Mouse (Mus musculus) layer of hippocampus, adult 9-10 months (tissue): ENCODE data around the gene Myrf.

Source experiments
- DNase-seq: peaks from one replicate; pipeline ENCODE4 v3.0.0; 2022; ENCODE audit warnings: low spot score

Myrf gene

DNA sequence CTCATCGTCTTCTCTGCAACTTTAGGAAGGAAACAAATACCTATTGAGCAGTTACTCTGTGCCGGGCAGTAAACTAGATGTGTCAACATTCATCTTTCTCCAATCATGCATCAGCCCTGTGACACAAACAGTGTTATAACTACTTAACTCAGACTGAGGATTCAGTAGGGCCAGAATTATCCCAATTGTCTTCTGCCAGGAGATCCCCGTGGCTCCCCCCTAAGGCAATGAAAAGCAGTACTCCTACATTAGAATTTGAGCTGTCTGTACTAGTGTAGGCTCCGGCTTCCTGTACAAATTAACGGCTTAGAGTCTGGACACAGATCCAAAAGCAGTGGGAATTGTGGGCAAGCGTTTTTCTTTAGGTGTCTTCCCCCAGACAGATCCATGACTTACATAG, 35.5 kb downstream of the Myrf start:
- DNase-seq, result no peak

DNA sequence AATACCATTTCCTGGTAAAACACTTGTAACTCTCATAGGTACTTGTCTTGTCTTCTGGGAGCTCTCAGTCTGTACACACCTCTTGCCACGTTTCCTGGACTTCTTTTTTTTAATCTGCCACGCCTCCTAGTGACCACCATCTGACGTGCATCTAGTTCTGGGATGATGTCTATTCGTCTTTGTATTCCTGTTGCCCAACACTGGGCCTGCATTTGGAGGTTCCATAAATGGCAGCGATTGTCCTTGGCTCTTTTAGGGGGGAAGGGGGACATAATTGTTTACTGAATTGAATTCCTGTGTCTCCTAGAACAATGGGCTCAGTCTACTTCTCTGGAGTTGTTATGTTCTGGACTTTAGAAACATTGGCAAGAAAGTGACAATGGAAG, 35.9 kb downstream of the Myrf start:
- DNase-seq, result peak; percentile 63

DNA sequence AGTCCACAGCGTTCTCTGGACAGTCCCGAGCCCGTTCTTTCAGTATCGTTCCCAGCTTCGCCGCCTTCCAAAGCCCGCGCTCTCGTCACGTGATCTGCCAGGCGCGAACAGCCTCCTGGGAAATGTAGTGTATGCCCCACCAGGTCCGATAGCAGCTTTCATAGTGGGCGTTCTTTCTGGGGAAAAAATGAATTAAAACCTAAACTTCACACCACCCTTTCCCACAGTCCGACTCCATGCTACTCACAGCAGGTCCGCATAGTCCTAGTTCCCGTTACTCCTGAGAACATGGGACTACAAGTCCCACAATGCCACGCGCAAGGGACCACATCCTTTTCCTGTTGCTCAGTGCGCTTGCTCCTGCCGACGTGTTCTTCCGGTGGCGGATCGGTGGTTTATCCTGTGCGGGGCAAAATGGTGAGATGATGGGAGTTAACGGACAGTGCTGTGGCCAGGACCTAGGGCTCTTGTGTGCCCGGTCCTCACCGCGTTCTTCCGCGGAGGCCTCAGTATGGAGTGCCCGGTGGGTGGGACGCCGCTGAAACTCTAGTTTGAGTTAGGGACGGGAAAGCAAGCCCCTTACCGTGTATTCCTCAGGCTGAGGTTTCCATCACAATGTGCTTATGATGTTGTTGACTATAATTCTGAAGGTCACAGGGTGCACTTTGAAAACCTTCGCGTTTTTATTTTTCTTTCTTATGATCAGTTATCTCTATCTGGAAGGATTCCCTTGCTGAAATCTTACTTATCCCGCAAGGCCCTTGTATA, 36.5 kb downstream of the Myrf start, which contains the start of the genes Tmem258 and Fen1:
TSS of gene Tmem258 (plus strand) at position 167 of the 768 bp plus-strand sequence.
TSS of gene Fen1 (minus strand) at position 322 of the 768 bp plus-strand sequence.
- DNase-seq, result peak; percentile 98

DNA sequence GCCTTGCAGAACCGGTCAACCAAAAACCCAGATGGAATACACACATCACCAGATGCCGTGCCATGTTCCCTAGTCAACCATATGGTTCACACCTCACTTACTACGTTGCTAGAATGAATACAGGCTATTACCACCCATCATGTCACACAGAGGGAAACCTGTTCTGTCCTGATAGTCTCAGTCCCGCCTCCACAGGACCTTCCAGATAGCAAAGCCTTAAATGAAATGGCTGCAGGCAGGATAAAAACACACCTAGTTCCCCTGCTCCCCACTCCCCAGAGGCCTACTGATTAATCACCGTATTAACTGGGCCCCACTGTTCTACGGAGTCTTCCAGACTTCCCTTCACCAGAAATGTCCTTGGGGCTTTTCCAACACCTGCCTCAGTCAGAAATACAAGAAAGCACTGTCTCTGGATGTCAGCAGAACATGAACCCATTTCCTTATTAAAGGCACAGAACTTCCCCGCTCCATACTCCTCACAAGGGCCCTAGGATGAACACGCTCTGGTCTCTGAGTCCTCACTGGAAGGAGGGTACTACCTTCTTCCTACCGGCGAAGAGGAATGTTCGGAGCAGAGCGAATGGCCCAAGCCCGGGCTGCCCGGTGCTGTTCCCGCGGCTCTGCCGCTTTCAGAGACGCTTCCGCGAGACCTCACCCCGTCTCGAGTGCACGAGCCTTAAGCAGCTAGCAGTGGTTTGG, 37.3 kb downstream of the Myrf start:
- no peak for DNase-seq

DNA sequence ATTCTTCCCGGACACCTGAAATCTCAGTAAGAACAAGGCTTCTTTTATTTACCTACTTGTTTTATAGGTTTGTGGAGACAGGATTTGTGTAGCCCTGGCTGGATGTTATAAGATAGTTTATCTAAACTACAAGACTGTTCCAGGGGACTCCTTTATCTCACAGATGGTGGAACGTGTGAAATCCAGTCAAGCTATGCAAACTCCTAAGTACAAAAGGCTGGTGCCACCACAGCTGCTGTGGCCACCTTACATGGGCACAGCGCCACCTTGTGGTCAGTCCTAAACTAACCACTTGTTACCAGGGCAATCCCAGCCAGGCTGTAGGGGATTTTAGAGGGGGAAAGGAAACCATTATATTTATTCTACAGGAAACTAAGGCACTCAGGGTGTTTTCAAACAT, 41.8 kb downstream of the Myrf start:
- no peak for DNase-seq

DNA sequence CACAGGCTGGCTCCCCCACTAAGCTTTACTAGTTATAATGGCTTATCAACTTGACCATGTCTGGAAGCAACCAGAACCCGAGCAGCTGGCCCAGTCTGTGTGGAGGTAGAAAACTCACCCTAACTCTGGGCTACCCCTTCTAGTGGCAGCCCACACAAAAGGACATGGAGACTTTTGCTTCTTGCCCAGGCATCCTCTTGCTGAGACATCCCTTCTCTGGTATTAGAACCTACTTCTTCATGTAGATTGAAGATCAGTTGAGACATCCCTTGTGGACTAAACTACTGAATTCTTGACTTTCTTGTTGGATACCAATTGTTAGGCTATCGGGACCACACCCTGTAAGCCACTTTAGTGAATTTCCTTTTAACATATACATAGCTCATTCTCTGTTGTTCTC, 42.3 kb downstream of the Myrf start:
- DNase-seq, result no peak

DNA sequence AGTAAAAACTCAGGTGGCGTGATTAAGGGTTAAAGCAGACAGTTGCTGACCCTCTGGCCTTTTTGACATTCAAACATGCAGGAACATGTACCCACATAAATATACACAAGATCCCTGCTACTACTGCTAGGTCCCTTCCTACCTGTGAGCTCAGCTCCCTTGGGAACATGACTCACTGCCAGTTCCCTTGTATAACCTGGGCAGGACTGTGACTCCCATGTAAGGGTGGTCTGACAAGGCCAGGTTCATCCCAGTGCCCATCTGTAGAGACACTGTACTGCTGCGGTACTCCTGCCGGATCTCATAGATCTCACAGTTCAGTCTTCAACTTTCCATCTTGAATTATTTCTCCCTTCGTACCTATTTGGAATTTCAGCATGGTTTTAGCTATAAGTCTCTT, 43.4 kb downstream of the Myrf start:
- no peak for DNase-seq

DNA sequence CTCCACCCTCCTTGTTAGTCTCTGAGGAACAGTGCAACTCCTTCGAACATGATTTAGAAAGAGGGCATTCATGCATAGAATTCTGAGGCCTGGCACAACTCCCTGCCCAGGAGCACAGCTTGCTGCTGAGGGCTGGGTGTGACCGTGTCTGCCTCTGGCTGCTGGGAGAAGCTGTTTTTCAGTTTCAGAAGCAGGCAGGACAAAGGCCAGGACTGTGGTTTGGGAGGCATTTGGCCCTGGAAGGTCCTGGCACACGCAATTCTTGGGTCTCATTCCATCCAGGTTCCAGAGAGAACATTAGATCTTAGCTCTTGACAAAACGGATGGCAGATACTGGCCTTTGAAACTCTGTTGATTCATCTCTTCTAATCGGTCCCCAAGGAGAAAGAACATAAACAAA, 45.3 kb downstream of the Myrf start:
- no peak for DNase-seq

DNA sequence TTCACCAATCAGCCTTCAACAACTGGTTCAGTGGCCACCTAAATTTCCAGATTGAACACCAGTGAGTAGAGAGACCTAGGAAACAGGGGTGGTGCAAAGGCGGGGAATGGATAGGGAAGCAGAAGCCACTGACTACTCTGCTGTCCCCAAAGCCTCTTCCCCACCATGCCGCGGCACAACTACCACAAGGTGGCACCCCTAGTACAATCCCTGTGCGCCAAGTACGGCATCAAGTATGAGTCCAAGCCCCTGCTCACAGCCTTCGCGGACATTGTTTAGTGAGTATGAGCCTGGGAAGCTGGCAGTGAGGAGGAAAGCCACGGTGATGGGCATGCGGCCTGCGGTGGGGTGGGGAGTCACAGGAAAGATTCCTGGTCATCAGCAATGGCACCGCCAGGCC, 46.2 kb downstream of the Myrf start:
- DNase-seq, result no peak

DNA sequence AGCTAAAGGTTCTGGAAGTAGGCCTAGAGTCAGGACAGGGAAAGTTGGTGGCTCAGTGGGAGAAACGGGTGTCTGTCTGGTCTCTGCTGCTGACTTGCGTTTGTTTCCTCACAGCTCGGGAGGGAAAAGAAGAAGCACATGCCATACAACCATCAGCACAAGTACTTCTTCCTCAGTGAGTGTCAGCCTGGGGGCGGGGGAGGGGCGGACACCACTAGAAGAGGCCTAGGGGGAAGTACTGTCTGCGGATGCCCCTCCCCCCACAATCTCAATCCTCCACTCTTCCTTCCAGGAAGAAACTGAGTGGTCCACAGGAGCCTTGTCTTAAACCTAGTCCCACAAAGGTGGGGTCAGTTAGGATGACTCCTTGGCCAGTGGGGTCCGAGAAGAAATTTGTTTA, 49.2 kb downstream of the Myrf start:
- DNase-seq, result no peak

DNA sequence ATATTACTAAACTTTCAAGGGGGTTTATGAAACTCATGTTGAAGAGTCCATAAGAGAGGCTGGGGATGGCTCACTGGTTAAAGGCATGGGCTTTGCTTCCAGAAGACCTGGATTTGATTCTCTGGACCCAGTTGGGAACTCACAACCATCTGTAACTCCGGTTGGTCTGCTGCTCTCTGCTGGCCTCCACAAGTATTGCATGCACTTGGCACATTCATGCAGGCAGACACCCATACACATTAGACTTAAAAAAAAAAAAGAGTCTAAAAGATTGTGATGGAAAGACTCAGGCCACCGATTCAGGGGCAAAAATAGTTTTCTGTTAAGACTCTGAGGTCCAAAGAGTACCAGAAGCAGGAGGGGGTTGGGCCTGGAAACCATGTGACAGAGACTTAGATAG, 49.8 kb downstream of the Myrf start:
- peak; percentile 74 for DNase-seq

DNA sequence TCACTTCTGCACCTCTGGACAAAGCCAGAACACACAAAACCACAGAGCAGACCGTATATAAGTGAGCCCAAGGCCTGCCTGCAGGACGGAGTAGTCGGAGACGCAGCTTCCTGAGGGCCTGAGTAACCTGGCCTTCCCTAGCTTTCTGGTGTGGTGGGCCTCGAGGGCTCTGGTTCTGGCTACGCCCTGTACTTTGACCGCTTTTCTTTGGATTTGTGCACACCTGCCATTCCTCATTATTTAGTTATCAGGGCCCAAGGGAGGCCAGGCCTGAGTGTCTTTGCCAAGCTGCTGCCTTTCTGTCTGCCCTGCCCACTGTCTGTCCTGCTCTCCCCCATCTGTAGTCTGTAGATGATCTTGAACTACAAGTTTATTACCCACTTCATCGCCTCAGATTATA, 50.6 kb downstream of the Myrf start:
- no peak for DNase-seq

DNA sequence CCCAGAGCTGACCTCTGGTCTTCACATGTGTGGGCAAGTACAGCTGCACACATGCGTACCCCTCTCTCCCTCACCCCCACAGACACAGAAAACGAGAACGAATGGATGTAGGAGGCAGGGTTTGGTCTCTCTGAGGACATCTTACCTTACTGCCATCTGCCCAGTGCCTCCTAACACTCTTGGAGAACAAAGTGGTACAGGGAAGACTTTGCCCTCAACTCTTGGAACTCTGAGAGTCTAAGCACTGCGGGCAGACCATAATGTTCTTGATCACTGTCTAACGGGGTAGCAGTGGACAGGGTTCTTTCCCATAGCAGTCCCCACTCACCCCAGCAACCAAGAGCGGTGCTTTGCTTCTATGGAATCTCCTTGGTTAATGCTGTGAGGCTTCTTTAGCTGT, 51.5 kb downstream of the Myrf start:
- no peak for DNase-seq

DNA sequence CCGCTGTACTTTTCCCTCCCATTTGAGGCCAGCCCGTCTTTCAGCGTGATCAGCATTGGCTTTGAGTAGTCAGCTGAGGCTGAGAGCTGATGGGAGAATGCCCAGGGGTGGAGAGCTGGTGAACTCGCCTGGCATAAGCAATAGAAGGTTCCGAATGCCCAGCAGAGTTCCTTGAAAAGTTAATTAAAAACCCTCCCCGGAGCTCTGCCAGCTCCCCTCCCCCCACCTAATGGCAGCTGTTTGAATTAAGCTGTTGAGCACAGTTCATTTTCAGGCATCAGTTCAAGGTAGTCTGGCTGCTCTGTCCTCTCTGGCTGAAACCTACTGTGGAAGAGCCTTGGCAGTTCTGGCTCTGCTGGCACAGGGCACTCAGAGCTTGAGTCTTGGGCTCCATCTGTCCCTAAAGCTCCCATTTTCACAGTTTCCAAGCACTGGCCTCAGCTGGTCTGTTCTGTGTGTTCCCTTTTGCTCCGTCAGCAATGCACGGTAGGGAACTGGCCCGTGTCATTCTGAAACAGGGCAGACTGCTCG, 52.2 kb downstream of the Myrf start:
- DNase-seq, result no peak

DNA sequence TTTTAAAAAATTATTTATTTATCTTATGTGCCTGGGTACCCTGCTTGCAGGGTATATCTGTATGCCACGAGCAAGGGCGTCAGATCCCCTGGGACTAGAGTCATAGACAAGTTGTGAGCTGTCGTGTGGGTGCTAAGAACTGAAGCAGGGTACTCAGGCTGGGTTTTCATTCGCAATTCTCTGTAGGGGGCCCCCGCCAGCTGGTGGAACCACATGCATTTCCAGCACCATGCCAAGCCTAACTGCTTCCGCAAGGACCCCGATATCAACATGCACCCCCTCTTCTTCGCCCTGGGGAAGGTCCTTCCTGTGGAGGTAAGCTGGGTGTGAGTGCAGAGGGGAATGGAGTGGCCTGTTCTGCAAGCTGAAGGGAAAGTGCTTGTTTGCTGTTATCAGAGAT, 54.0 kb downstream of the Myrf start:
- no peak for DNase-seq

DNA sequence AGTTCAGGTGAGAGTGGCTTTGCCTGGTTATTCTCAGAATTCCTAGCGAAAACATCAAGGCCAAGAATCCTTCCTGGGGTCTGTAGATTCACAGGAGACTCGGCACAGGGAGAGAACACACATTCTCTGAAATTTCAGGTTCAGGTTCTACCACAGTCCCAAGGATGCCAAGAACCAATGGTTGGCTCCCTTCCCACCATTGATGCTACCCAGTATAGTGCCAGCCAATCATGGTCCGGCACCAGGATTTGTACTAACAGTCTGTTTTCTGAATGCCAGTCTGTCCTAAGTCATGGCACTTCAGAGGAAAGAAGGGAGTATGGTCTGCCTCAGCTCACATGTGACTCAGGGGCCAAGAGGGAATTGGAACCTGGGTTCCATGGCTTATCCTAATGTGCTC, 54.7 kb downstream of the Myrf start:
- no peak for DNase-seq

DNA sequence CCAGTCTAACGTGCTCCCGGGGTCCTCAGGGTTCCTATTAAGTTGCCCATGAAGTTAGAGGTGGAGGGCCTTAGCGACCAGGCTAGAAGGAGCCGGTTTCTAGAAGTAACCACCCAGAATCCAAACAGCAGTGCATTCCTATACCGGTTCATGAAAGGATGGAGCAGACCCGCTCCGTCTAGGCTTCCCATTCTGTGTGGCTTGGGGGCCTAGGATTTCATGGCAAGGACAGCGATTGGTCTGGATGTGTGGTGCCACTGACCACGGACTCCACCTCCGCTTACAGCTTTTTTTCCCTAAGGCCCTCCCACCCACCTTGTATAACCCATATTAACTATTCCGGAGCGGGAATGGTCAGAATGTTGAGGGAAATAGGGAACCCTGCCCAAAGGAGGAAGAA, 56.5 kb downstream of the Myrf start:
- DNase-seq, result no peak

DNA sequence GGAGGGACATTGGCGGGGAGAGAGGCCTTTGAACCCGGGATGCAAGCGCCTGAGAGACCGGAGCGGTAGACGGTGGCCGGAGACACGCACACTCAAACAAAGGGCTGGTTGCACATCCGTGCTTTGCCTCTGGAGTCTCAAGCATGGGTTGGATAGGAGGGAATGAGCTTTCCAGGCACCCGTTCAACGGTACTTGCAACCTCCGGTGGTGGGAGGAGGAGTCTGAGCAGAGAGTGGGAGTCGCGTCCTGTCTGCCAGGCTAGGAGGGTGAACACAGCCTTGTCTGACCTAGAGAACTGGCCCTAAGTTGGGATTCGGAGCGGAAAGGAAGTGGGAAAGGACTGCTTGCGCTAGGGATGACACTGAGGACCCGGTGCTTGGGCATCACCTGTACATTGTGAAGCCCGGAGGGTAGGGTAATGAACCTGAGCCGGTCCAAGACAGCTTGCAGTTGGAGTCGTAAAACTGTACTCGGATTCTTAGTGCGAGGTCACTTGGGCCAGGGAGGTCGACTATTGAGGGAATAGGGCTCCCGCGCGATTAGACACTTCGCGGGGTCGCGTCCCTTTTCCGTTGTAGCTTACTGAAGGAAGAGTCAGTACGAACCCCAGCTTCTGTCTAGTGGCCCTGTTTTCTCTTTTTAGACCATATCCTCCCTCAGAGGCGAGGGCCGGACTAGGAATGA, 57.1 kb downstream of the Myrf start:
- no peak for DNase-seq

DNA sequence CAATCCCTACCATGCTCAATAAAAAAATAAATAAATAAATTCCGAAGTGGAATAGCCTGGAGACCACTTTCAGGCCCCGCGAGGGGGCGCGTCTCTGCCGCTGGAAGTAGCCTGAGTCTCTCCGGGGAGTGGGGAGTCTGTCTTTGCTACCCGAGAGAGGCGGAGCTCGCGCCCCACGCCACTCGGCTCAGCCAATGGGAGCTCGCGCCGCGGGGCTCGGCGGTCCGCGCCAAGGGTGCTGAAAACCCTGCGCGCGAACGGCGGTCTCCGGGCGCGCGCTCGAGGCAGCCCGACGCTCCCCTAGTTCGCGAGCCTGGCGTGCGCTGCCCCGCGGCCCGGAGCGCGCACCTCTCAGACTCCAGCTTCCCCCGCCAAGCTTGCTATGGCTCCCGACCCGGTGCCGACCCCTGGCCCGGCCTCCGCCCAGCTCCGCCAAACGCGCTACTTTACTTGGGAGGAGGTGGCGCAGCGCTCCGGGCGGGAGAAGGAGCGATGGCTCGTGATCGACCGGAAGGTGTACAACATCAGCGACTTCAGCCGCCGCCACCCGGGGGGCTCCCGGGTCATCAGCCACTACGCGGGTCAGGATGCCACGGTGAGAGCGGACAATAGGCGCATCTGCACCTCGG, 57.8 kb downstream of the Myrf start, which contains the start of gene Fads1:
TSS of gene Fads1 (plus strand) at position 219 of the 629 bp plus-strand sequence.
- DNase-seq, result peak; percentile 79

DNA sequence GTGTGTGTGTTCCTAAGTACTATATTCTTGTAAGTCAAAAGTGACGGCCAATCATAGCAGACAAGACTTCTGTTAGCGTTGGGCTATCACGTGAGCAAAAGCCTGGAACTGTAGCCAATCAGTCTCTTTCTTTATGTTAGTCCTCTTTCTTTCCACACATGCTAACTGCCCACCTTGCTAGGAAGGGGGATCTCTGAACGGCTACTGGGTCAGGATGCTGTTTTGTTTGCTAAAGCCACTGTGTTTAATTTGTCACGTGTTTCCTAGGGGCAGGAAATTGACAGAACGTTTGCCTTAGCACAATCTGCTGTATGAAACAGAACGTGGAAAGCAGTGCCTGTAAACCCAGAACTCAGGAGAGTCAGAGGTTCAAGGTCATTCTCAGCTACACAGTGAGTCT, 58.4 kb downstream of the Myrf start:
- DNase-seq, result no peak

DNA sequence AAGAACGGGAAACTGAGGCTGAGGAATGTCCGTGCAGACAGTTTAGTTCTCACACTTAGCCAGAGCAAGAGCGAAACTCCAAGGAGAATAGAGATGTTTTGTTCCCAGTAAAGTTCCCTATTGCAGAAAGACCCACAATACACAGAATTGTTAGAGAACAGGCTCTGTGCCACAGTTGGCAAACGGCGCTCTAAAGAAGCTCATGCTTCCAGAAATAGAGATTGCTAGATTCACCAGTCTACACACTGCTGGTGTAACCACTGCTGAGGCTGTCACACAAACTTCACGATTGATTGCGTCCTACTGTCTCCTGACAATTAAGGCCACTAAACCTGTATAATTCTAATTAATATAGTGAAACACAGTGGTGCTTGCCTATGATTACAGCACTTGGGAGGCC, 59.3 kb downstream of the Myrf start:
- no peak for DNase-seq

DNA sequence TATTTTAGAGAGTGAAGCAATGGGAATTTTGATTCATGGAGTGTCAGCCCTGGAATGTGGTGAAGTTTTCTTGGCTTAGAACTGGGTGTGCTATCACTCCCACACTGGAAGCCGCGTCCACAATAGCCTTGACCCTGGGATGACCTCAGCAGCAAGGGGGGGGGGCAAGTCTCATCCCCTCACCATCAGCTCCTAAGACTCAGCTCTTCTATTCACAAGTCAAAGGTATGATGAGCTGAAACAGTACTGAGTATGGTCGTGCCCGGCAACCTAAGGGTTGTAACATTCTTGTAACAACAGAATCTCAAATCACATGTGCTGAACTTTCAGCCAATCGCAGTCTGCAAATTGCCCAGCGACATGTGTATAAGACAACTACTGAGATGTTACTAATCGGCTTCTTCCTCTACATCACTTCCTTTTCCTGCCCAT, 63.6 kb downstream of the Myrf start:
- no peak for DNase-seq
